1 mouse cellular context compared by ENCODE assay signal in genomic region chr7:44985595-44986191, GRCm38 (mm10).
TF ChIP-seq lines count a peak whose summit lies in the region.

No protein-coding gene starts in this region.

TF ChIP-seq in CH12.LX, 34 proteins besides CTCF, POLR2A, EP300 and RAD21:
- no peak for TF ChIP-seq PAX5 (IDR thresholded peaks at IDR 0.05; ENCODE audit: low read length)
- TF ChIP-seq SMC3 (IDR thresholded peaks at IDR 0.05; ENCODE audit: low read depth, low read length): no peak
- no peak for TF ChIP-seq E2F4 (IDR thresholded peaks at IDR 0.05; ENCODE audit: insufficient replicate concordance, low read depth, low read length)
- peak; percentile 87 for TF ChIP-seq MYC (IDR thresholded peaks at IDR 0.05; ENCODE audit: low read depth, low read length)
- peak; percentile 21; the same call in 1 of the 2 replicates for TF ChIP-seq ETS1 (conservative IDR thresholded peaks at IDR 0.05; ENCODE audit: low read depth, low read length)
- TF ChIP-seq JUND (conservative IDR thresholded peaks at IDR 0.05; ENCODE audit: low read depth, low read length): no peak
- no peak for TF ChIP-seq NRF1 (IDR thresholded peaks at IDR 0.05; ENCODE audit: low read depth, low read length)
- TF ChIP-seq ZMIZ1 (IDR thresholded peaks at IDR 0.05; ENCODE audit: low read depth, low read length): 0 out of 2 replicates have a peak, but pooled peaks have one; percentile 16
- no peak; the same call in 1 of the 2 replicates for TF ChIP-seq CHD1 (IDR thresholded peaks at IDR 0.05; ENCODE audit: low read depth, low read length)
- peak; percentile 94 for TF ChIP-seq SIN3A (IDR thresholded peaks at IDR 0.05; ENCODE audit: low read length)
- TF ChIP-seq BHLHE40 (IDR thresholded peaks at IDR 0.05; ENCODE audit: low read depth, low read length): peak; percentile 72
- no peak for TF ChIP-seq HCFC1 (IDR thresholded peaks at IDR 0.05; ENCODE audit: low read depth, low read length)
- TF ChIP-seq KAT2A (IDR thresholded peaks at IDR 0.05; ENCODE audit: insufficient replicate concordance, low read length): no peak
- peak; percentile 45; the same call in 1 of the 2 replicates for TF ChIP-seq MEF2A (IDR thresholded peaks at IDR 0.05; ENCODE audit: borderline replicate concordance, low read depth, low read length)
- TF ChIP-seq JUN (IDR thresholded peaks at IDR 0.05; ENCODE audit: insufficient read depth, low read depth, low read length): no peak
- peak; percentile 80 for TF ChIP-seq CHD2 (IDR thresholded peaks at IDR 0.05; ENCODE audit: low read length)
- peak; percentile 94 for TF ChIP-seq MXI1 (IDR thresholded peaks at IDR 0.05; ENCODE audit: low read depth, low read length)
- TF ChIP-seq MAX (IDR thresholded peaks at IDR 0.05; ENCODE audit: low read length): peak; percentile 93
- TF ChIP-seq USF1 (IDR thresholded peaks at IDR 0.05; ENCODE audit: low read depth, low read length): 0 out of 2 replicates have a peak, but pooled peaks have one; percentile 2
- TF ChIP-seq UBTF (IDR thresholded peaks at IDR 0.05; ENCODE audit: low read depth, low read length): no peak
- no peak for TF ChIP-seq USF2 (conservative IDR thresholded peaks at IDR 0.05; ENCODE audit: low read depth, low read length)
